Mouse (Mus musculus) kidney, adult 2 months (tissue): ENCODE data around the gene Ankrd2. TPM values are rescaled to one million over a fixed set of nuclear protein-coding genes. Genes with fewer than 3 reads are reported as not detected.

Source experiments
- DNase-seq: peaks from one replicate; pipeline ENCODE4 v3.0.0; 2021
- H3K27ac ChIP-seq: fragments of 200-500 bp; 2 replicates; pipeline ENCODE4 v1.5.1; 2012; ENCODE audit warnings: low read depth, low read length, control low read depth, inconsistent platforms; ENCODE audit not compliant: insufficient read depth
- H3K27me3 ChIP-seq: fragments of 200-500 bp; replicated peaks from 2 replicates; pipeline ENCODE4 v1.6.1; 2012; ENCODE audit warnings: mild to moderate bottlenecking, moderate library complexity, low read length, inconsistent platforms; ENCODE audit not compliant: control insufficient read depth, insufficient read depth
- H3K36me3 ChIP-seq: fragments of 200-500 bp; 2 replicates; pipeline ENCODE4 v1.6.1; 2012; ENCODE audit warnings: mild to moderate bottlenecking, moderate library complexity, low read length, inconsistent platforms; ENCODE audit not compliant: control insufficient read depth, insufficient read depth
- H3K4me1 ChIP-seq: fragments of 200-500 bp; 2 replicates; pipeline ENCODE4 v1.6.1; 2011; ENCODE audit warnings: low read length; ENCODE audit not compliant: control insufficient read depth, insufficient read depth
- H3K4me3 ChIP-seq: fragments of 200-500 bp; 2 replicates; pipeline ENCODE4 v1.5.1; 2011; ENCODE audit warnings: mild to moderate bottlenecking, low read depth, low read length, control low read depth; ENCODE audit not compliant: insufficient read depth
- CTCF ChIP-seq: fragments of 200-500 bp; conservative IDR thresholded peaks from 2 replicates; pipeline ENCODE4 v1.5.1; 2011; ENCODE audit warnings: low read depth, mild to moderate bottlenecking, control low read depth, low read length, moderate library complexity, mixed read lengths; ENCODE audit not compliant: insufficient read depth, insufficient read length
- POLR2A ChIP-seq: fragments of 200-500 bp; IDR thresholded peaks from one replicate; pipeline ENCODE4 v1.6.1; 2011; ENCODE audit warnings: low read depth, low read length, control low read depth
- WGBS: fragments of 180-500 bp; shearing (Covaris S2); methylation state at CpG from one replicate; pipeline ENCODE4 v1.1.7; 2018; 5-methylcytosine and 5-hydroxymethylcytosine counted together
- polyA plus RNA-seq: library from polyadenylated mRNA; depleted of rRNA; stranded (reverse); fragments of >200 nt; gene quantifications from 2 replicates; pipeline ENCODE4 v1.2.3, GENCODE M21; 2012

Gene Ankrd2
- polyA plus RNA-seq, 1 experiment, result 2.2 TPM

GRCm38 (mm10) chr19:41995483-41995882 lies 40.3 kb upstream of the Ankrd2 start:
- no peak for DNase-seq
- H3K27me3 ChIP-seq, result no peaks in the 10 kb centered on the region
- WGBS, result 79% methylated on average over 1 of the region's 1 CpGs
- H3K4me1 ChIP-seq, result peaks cover 32% of the 10 kb centered on the region
- H3K36me3 ChIP-seq, result no peaks in the 10 kb centered on the region
- no peak overlapping the region for H3K27ac ChIP-seq
- TF ChIP-seq POLR2A (no peak), CTCF (no peak)
- no peak overlapping the region for H3K4me3 ChIP-seq

- WGBS, result 81% methylated on average over 10 of the region's 10 CpGs
- TF ChIP-seq POLR2A, result no peak
- no peak for TF ChIP-seq CTCF
- DNase-seq, result no peak
- Histone ChIP-seq H3K36me3 (no peaks in the 10 kb centered on the region), H3K4me1 (peaks cover 27% of the 10 kb centered on the region; the same call in 1 of the 2 replicates), H3K4me3 (no peak overlapping the region), H3K27me3 (no peaks in the 10 kb centered on the region), H3K27ac (no peak overlapping the region)
Observed at GRCm38 (mm10) chr19:41997090-41997489, 38.7 kb upstream of the Ankrd2 start.

GRCm38 (mm10) chr19:41998770-41999548 lies 36.8 kb upstream of the Ankrd2 start:
- peaks cover 17% of the 10 kb centered on the region; the same call in 1 of the 2 replicates for H3K4me1 ChIP-seq
- WGBS, result 63% methylated on average over 9 of the region's 9 CpGs

GRCm38 (mm10) chr19:41999688-42000283 lies 36.0 kb upstream of the Ankrd2 start:
- no peak overlapping the region for H3K4me3 ChIP-seq
- no peak for TF ChIP-seq CTCF
- no peak for TF ChIP-seq POLR2A
- no peak overlapping the region for H3K27ac ChIP-seq
- H3K36me3 ChIP-seq, result no peaks in the 10 kb centered on the region
- H3K27me3 ChIP-seq, result no peaks in the 10 kb centered on the region
- peaks cover 13% of the 10 kb centered on the region; the same call in 1 of the 2 replicates for H3K4me1 ChIP-seq
- DNase-seq, result peak; percentile 38
- WGBS, result 74% methylated on average over 4 of the region's 4 CpGs

More at GRCm38 (mm10) chr19:41998770-41999548, 36.8 kb upstream of the Ankrd2 start:
- Histone ChIP-seq H3K36me3 (no peaks in the 10 kb centered on the region), H3K27ac (no peak overlapping the region), H3K27me3 (no peaks in the 10 kb centered on the region), H3K4me3 (no peak overlapping the region)
- no peak for DNase-seq
- no peak for TF ChIP-seq POLR2A

- DNase-seq, result no peak
- TF ChIP-seq POLR2A (no peak), CTCF (no peak)
- 27% methylated on average over 4 of the region's 4 CpGs for WGBS
- no peak overlapping the region for H3K4me3 ChIP-seq
- peaks cover 12% of the 10 kb centered on the region for H3K4me1 ChIP-seq
- H3K27ac ChIP-seq, result peak overlapping the region; percentile 40; the same call in 1 of the 2 replicates
- no peaks in the 10 kb centered on the region for H3K27me3 ChIP-seq
- no peaks in the 10 kb centered on the region for H3K36me3 ChIP-seq
Observed at GRCm38 (mm10) chr19:42000446-42000958, 35.3 kb upstream of the Ankrd2 start.

- H3K4me1 ChIP-seq, result peaks cover 12% of the 10 kb centered on the region
- H3K4me3 ChIP-seq, result no peak overlapping the region
- no peak for DNase-seq
- TF ChIP-seq POLR2A (no peak), CTCF (no peak)
- no peaks in the 10 kb centered on the region for H3K27me3 ChIP-seq
- H3K36me3 ChIP-seq, result no peaks in the 10 kb centered on the region
- H3K27ac ChIP-seq, result no peak overlapping the region
- whole genome bisulfite sequencing, result 91% methylated on average over 12 of the region's 12 CpGs
Observed at GRCm38 (mm10) chr19:42001253-42001980, 34.4 kb upstream of the Ankrd2 start.

GRCm38 (mm10) chr19:42004258-42004657 lies 31.5 kb upstream of the Ankrd2 start:
- H3K27me3 ChIP-seq, result no peaks in the 10 kb centered on the region
- 75% methylated on average over 6 of the region's 6 CpGs for WGBS
- TF ChIP-seq CTCF (no peak), POLR2A (no peak)
- H3K27ac ChIP-seq, result no peak overlapping the region
- no peak overlapping the region for H3K4me3 ChIP-seq
- no peak for DNase-seq
- H3K36me3 ChIP-seq, result no peaks in the 10 kb centered on the region
- H3K4me1 ChIP-seq, result peaks cover 20% of the 10 kb centered on the region
